Mouse (Mus musculus) heart, postnatal 10 days (tissue): ENCODE measurements around the gene Vezf1. TPM values are rescaled to one million over a fixed set of nuclear protein-coding genes. Genes with fewer than 3 reads are reported as not detected.
"Not testable (repeated sequence)": the region's sequence is repeated elsewhere in the genome, so short reads cannot be mapped to it uniquely, and the experiment has no call there.

Source experiments
- DNase-seq, 2 experiments: peaks; one replicate each; pipeline ENCODE4 v3.0.0; 2021
- intact Hi-C: fragments of 180-260 bp; cut with DNase I; formaldehyde crosslinking; loops from one replicate; pipeline ENCODE4 v1.15.1; 2025
- total RNA-seq, 2 experiments: library from RNA; stranded (reverse); gene quantifications; 2 replicates each; pipeline ENCODE4 v1.2.3; 2021

Gene Vezf1
- 10 to 100 TPM; 44.9 to 45.7 TPM for total RNA-seq

DNA sequence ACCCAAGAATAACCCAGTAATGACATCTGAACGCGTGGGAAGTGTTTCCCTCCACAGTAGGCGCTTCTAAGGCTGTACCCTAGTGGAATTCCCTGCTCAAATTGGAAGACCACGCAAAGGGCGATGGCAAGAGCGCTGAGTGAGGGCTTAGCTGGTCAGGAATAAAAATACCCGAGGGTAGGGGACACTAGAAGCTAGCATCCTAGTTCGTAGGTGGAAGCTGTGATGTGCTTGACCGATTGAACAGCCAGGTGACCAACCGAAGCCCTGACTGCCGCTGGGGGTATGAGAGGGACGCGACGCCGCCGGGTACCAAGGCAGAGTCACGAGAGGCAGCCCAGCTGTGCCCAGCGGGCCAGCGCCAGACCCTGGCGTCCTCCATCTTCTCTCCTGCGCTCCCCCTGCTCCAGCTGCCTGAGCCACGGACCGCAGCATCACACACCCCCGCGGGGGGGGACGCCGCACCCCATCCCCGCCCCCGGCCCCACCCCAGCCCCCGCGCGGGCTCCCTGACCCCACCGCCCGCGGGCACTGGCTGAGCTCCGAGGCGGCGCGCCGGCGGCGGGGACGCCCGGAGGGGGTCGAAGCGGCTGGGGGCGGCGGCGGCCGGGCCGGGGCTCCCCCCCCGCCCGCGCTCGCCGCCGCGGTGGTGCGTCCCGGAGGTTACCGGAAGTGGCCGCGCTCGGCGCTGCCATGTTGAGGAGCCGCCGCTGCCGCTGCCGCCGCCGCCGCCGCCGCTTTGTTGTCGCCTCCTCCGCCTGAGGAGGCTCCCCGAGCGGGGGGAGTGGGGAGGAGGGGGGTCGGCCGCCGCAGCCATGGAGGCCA is at the start of gene Vezf1:
Gene Vezf1 (plus strand): TSS at position 694 of the 825 bp plus-strand sequence.
- peak; percentile 84 to 86 for DNase-seq
- intact Hi-C loops: loop anchor here (2.0 kb wide), 1 partner anchor 95 kb away; no protein-coding TSS in a partner anchor

DNA sequence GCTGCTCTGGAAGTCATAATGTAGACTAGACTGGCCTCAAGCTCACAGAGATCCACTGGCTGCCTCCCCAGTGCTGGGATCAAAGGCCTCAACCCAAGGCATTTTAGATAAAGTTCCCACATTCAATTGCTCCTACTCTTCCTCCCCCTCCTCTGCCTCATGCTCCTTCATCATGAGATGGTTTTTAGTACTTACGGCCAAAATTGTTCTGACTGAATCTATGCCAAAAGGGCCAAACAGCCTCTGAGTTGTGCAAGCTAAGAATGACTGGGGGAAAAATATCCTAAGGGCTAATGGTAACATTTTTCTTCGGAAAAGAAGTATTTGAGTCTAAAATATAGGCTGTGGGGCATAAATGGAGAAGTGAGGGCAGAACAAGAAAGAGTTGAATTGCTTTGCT is 44.1 kb upstream of the Vezf1 start:
- intact Hi-C loops: no loop called here
- DNase-seq: no peak

DNA sequence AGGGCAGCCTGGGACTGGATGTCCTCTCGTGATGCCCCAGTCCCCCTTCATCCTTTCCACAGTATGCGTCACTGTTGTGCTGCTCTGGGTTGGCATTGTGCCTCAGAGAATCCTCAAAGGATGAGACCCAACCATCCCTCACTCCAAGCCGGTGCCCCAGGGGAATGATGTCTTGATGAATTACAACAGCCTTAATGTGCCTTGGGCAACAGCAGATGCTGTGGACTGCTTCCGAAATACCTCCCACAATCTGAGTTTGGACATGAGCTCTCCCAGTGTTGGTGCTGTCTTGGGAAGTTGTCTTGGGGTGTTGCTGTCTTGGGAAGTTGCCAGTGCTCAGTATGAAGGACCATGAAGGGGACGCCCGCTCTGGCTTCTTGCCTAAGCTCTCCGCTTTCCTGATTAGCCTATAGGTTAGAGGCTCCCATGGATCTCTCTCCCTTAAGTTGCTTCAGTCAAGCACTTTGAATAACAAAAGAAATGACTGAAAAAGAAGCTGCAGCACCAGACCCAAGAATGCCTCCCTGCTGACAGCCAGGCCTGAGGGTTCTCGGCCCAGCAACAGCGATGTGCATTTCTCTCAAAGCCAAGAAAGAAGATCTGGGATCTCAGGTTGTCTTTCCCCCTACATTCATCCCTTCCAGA is 40.6 kb upstream of the Vezf1 start:
- intact Hi-C loops: no loop called here
- DNase-seq: no peak

DNA sequence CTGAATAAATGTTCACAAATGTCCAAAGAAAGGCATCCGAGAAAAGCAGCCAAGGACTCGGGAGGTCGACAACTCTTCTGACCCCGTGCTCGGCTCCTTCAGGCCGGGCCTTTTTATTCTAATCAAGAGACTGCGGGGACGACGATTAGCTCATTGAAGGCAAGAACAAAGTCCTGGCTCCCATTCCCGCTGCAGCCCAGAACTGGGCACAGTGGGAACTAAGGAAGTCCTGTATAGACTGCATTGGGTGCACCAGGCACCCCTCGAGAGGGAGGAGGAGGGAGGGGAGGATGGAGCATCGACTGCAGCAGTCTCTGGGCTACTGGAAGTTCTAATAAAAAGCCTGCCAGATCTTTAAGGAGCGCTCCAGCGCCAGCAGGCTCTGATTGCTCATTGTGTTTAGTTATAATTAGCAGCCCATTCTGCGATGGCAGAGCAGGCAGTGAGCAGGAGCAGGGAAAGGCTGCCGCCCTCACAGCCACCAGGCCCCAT is 39.8 kb upstream of the Vezf1 start:
- intact Hi-C loops: no loop called here
- DNase-seq: peak in 1 of 2 experiments; percentile 16

DNA sequence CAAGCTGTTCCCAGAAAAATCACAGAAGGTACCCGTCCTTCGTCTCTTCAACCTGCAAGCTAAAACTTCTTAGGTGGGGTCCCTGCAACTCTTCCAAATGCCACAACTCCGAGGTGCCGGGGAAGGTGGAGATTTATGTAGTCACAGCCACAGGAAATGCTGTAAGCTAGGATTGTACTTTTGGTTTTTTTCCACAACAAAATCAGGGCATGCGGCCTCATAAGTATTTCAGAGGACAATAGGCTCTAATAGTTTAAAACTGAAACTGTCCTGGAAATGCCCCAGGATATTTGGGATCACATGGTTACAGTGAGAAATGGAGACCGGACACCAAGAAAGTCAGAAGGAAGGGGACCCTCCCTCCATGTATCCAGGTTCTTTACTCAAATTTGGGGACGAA is 37.9 kb upstream of the Vezf1 start:
- DNase-seq: peak in 1 of 2 experiments; percentile 18
- intact Hi-C loops: no loop called here

DNA sequence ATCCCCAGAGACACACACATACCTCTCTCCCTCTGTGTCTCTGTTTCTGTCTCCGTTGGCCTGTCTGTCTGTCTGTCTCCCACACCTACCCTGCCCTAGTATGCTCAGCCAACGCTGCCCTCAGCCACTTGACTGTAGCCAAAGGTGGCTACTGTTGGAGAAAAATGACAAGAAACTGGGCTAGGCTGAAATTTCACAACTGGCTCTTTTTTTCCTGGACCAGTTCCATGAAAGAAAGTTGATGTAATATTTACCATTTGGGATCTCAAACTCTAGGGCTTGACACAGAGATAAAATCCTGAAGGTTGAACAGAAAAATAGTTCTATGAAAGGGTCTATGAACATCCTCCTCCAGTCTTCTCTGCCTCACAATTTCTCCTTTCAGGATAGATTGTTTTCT is 37.2 kb upstream of the Vezf1 start:
- intact Hi-C loops: no loop called here
- peak in 1 of 2 experiments; percentile 25 for DNase-seq

DNA sequence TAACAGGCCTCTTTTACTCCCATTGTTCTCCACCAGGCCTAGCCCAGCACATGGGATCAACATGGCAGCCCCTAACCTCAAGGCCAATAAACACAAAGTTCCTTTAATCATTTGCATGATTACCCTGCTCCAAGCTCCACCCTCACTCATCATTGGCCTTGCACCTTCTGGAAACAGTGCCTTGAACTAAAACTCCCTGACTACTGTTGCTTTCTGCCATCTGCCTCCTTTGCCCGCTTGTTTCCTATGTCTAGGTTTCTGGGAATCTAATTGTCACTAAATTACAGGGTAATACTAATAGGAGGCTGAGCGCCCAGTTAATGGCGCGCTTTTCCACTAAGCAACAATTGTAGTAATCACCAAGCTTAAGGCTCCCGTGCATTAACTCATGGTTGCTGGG is 36.3 kb upstream of the Vezf1 start:
- intact Hi-C loops: no loop called here
- no peak for DNase-seq

DNA sequence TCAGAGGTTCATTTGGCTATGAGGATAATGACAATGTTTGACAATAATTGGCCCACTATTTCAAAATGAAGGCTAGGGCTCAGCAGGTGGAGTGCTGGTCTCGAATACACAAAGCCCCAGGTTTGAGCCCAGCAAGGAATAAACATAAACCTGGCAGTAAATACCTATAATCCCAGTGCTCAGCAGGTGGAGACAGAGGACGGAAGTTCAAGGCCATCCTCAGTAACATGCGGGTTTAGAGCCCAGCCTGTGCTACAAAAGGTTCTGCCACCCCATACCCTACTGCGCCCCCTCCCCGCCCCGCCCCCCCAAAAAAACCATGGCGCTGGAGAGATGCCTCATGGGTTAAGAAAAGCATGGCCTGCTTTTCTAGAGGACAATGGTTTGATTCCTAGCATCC is 32.1 kb upstream of the Vezf1 start:
- intact Hi-C loops: no loop called here
- DNase-seq: no peak

DNA sequence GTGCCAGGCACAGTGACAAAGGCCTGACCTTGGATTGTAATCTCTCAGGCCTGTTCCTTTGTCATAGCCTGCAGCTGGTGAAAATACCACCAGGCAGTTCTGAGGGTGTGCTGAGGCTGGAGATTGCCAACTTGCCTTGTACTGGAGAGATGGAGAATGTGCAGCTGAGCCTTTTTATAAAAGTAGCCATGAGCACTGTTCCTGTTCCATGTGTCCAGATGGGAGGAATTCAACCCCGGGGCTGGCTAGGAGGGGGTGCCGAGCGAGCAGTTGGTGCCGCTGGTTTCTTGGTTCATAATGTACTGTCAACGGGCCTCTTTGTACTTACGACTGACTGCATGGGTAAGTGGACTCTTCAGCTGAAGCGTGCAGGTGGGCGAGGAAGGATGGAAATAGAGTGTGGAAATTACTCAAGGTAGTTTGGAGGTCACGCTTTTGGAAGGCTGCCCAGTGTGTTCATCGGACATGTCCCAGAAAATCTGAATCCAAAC is 31.3 kb upstream of the Vezf1 start:
- no peak for DNase-seq
- intact Hi-C loops: no loop called here

DNA sequence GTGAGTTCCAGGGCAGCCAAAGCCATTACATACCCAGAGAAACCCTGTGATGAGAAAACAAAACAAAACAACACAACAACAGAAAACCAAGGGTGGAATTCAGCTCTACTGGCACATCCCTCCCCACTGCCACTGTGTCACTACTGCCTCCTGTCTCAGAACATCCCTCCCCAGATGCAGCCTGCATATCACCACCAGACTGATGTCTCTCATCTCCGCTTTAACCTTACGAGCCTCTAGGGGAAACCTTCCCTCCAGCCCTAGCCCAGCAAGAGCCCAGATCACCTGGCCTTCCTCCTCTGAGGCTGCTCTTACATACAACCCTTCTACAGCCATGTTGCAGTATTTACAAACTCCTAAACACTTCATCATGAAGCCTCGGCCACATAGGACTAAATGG is 30.7 kb upstream of the Vezf1 start:
- DNase-seq: no peak
- intact Hi-C loops: no loop called here

DNA sequence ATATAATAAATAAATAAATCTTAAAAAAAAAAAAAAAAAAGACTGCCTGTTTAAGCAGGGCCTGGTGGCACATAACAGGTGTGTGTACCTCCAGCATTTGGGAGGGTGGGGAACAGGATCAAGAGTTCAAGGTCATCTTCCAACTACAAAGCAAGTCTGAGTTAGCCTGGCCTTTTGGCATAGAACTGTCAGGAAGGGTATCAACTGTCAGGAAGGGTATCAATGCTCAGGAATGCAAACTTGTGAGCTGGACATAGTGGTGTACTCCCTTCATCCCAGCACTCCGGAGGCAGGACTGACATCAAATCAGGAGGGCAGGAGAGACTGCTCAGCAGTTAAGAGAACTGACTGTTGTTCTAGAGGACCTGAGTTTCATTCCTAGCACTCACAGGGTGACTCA is 29.0 kb upstream of the Vezf1 start:
- intact Hi-C loops: no loop called here
- DNase-seq: no peak

DNA sequence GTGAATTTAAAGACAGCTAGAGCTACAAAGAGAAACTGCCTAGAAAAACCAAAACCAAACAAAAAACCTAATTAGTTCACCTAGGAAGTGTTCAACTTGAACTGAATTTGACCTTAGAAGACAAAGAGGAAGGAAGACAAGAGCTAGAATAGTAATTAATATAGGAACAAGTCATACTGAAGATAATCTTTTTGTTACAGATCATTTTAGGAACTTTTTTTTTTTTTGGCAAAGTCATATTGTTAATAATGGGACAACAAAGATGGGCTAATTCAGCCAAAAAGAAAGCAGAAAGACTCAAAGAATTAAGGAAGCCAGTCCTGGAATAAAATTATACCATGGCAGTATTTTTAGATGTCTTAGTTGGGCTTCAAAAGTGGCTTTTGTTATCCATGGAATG is 23.8 kb upstream of the Vezf1 start:
- intact Hi-C loops: no loop called here
- no peak for DNase-seq

DNA sequence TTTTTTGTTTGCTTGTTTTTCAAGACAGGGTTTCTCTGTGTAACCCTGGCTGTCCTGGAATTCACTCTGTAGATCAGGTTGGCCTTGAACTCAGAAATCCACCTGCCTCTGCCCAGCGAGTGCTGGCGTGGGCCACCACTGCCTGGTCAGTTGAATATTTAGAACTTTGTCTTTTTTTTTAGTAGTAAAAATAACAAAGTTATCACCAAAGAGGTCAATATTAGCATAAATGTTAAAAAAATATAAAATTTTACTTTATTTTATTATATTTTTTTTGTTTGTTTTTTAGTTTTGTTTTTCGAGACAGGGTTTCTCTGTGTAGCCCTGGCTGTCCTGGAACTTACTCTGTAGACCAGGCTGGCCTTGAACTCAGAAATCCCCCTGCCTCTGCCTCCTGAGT is 22.9 kb upstream of the Vezf1 start:
- intact Hi-C loops, DNase-seq: not testable (repeated sequence)

DNA sequence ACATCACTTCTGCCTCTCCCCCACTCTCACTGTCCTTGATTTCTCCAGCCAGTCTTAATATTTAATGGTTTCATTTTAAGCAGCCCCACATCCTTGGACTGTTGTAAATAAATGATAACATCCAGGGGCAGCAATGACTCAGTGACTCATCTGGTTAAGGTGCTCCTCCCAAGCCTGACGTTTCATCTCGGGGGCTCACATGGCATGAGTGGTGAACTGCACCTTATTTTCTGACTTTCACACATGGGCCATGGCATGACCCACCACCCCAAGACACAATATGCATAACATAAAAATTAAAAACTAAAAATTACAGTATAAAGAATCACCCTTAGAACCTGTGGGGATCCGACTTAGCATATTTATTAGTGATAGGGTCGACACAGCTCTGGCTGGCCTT is 22.2 kb upstream of the Vezf1 start:
- intact Hi-C loops: loop anchor here (2.0 kb wide), 1 partner anchor 71 kb away; no protein-coding TSS in a partner anchor
- DNase-seq: no peak

DNA sequence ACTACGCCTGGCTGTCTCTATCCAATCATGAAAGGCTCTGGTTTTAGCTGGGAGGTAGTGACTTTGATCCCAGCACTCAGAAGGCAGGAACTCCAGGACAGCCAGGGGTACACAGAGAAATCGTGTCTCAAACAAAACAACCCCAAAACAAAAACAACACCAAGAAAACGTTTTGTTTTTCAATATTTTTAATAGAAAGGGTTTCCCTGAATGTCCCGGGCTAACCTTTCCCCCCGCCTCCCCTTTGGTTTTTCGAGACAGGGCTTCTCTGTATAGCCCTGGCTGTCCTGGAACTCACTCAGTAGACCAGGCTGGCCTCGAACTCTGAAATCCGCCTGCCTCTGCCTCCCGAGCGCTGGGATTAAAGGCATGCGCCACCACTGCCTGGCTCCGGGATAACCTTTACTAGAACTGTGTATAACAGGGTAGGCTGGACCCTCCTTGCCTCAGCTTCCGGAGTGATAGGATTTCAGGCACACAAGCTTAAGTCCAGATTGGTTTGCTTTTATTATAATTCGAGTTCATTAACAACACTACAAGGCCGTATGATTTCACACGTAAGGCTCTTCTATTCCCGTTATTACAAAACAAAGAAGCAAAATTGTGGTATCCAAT is 21.6 kb upstream of the Vezf1 start:
- intact Hi-C loops: loop anchor here (2.0 kb wide), 1 partner anchor 72 kb away; no protein-coding TSS in a partner anchor
- no peak for DNase-seq

DNA sequence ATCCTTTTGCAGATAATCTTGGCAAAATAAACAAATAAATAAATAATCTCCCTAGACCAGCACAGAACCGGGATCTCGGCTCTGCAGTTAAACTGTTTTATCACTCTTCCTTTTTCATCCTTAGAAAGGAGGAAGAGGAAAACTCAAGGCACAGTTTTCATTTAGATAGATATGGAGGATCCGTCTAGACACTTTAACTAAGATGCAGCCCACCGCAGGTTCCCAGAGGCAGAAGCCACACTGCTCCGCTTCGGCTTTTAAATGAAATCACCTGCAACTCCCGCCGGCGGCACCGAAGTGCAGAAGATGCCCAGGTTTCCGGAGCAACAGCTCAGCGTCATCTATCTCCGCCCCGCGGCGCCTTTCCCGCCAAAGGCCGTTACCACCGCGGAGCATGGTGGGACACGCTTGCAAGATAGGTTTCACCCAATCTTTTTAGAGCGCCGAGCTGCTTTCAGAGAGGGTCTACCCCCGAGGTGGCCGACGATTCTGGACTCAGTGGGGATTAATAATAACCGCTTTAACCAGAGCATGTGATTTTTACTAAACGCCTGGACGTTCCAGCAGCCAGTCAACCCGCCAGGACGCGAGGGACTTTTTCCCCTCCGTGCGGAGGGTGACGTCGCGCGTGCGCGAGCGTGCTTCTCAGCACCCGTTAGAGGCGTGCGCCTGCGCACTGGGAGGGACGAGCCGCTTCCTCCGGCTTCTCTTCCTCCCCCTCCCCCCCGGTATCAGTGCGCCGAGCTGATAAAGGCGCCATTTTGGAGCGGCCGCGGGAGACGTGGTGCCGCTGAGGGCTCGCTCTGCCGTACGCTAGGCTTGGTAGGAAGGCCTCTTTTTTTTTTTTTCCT is 20.9 kb upstream of the Vezf1 start, which contains the start of gene Srsf1:
Gene Srsf1 (plus strand): TSS at position 430 of the 851 bp plus-strand sequence.
- DNase-seq: peak; percentile 98 to 99
- intact Hi-C loops: loop anchor here (1.0 to 2.0 kb wide), 2 partner anchors 60 to 72 kb away; partner anchors contain the start of gene Dynll2

DNA sequence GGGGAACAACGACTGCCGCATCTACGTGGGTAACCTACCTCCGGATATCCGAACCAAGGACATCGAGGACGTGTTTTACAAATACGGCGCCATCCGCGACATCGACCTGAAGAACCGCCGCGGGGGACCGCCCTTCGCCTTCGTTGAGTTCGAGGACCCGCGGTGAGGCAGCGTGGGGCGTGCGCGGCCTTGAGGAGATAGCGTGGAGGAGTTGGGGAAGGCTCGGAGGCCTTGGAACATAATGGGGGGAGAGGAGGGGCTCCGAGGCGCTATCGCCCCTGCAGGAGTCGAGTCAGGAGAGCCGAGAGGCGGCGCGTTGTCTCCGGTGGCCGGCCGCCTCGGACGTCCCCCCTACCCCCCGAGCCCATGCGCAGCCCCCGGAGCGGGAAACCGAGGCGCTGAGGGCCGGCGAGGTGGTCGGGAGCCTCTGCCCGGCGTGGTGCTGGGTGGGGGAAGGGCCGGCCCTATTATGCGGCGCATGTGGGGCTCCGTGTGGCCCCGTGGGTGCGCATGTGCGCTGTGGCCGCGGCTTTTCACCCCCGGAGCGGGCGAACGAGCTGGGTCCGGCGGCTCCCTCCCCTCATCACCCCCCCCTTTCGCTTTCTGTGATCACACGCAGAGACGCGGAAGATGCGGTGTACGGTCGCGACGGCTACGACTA is 20.1 kb upstream of the Vezf1 start:
- intact Hi-C loops: loop anchor here (1.0 to 2.0 kb wide), 2 partner anchors 61 to 73 kb away; partner anchors contain the start of gene Dynll2
- DNase-seq: peak; percentile 79 to 81

DNA sequence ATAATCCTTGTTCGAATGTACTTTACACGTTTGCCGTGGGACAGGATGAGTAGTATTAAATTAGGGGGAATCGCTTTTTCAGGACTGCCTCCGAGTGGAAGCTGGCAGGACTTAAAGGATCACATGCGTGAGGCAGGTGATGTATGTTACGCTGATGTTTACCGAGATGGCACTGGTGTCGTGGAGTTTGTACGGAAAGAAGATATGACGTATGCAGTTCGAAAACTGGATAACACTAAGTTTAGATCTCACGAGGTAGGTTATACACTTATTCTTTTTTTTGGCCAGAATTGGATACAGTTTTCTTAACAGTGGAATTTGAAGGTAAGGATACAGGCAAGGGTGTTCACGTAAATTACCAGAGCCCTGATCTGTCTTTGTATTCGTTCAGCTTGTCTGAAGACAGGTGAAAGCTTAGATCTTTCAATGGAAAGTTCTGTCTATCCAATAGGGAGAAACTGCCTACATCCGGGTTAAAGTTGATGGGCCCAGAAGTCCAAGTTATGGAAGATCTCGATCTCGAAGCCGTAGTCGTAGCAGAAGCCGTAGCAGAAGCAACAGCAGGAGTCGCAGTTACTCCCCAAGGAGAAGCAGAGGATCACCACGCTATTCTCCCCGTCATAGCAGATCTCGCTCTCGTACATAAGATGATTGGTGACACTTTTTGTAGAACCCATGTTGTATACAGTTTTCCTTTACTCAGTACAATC is 19.0 kb upstream of the Vezf1 start:
- DNase-seq: no peak
- intact Hi-C loops: no loop called here

DNA sequence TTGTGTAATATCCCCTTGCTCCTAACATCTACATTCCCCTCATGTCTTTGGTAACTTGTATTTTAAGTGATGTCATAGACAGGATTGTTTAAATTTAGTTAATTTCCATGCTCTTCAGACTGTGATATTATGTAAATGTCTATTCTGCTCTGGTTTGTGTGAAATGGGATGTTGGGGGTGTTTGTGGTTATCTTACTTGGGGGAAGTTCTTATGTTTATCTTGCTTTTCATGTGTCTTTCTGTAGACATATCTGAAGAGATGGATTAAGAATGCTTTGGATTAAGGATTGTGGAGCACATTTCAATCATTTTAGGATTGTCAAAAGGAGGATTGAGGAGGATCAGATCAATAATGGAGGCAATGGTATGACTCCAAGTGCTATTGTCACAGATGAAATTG is 18.3 kb upstream of the Vezf1 start:
- intact Hi-C loops: no loop called here
- DNase-seq: no peak
